Mouse (Mus musculus): ENCODE data around the gene Pacs1. TPM values are rescaled to one million over a fixed set of nuclear protein-coding genes. Genes with fewer than 3 reads are reported as not detected.
"Not testable (repeated sequence)": the region's sequence is repeated elsewhere in the genome, so short reads cannot be mapped to it uniquely, and the experiment has no call there.

Gene Pacs1
- total and polyA plus RNA-seq, 2 experiments from 2014 or later, result 49.9 to 124 TPM

- DNase-seq (ENCODE audit: low spot score), result peak; percentile 87
- Histone ChIP-seq H3K27ac (ENCODE audit: low read depth, low read length) (no peak overlapping the region), H3K4me2 (ENCODE audit: low read depth, low read length, poor library complexity, severe bottlenecking) (no peak overlapping the region), H3K9me3 (ENCODE audit: low read length) (no peaks in the 10 kb centered on the region), H3K27me3 (ENCODE audit: insufficient read depth, low read length) (no peaks in the 10 kb centered on the region), H3K4me3 (ENCODE audit: low read depth, low read length) (no peak overlapping the region), H3K4me1 (ENCODE audit: insufficient read depth, low read length) (no peaks in the 10 kb centered on the region), H3K9ac (replicated peaks; ENCODE audit: low read length, poor library complexity, severe bottlenecking) (no peak overlapping the region), H3K36me3 (ENCODE audit: insufficient read depth, low read length) (peaks cover 40% of the 10 kb centered on the region)
- peak; percentile 82 for TF ChIP-seq CTCF (IDR thresholded peaks at IDR 0.05)
- peak; percentile 23; the same call in 1 of the 2 replicates for ATAC-seq (ENCODE audit: low FRiP score)
- 41% methylated on average over 3 of the region's 3 CpGs for WGBS
These were observed 121.6 kb downstream of the Pacs1 start for GRCm38 (mm10) chr19:5151331-5151730.

- DNase-seq (ENCODE audit: low spot score), result no peak
- peaks cover 44% of the 10 kb centered on the region for H3K36me3 ChIP-seq (ENCODE audit: insufficient read depth, low read length)
- no peak overlapping the region for H3K4me2 ChIP-seq (ENCODE audit: low read depth, low read length, poor library complexity, severe bottlenecking)
These were observed 122.6 kb downstream of the Pacs1 start for GRCm38 (mm10) chr19:5150358-5150757.

GRCm38 (mm10) chr19:5149041-5149440 is 123.9 kb downstream of the Pacs1 start:
- ATAC-seq (ENCODE audit: low FRiP score); H3K4me1 ChIP-seq (ENCODE audit: insufficient read depth, low read length); DNase-seq (ENCODE audit: low spot score); H3K27me3 ChIP-seq (ENCODE audit: insufficient read depth, low read length); H3K4me2 ChIP-seq (ENCODE audit: low read depth, low read length, poor library complexity, severe bottlenecking); H3K9me3 ChIP-seq (ENCODE audit: low read length); H3K27ac ChIP-seq (ENCODE audit: low read depth, low read length); H3K9ac ChIP-seq (replicated peaks; ENCODE audit: low read length, poor library complexity, severe bottlenecking); H3K4me3 ChIP-seq (ENCODE audit: low read depth, low read length): not testable (repeated sequence)
- 75% methylated on average over 6 of the region's 6 CpGs for WGBS
- peaks cover 49% of the 10 kb centered on the region for H3K36me3 ChIP-seq (ENCODE audit: insufficient read depth, low read length)

More at GRCm38 (mm10) chr19:5150358-5150757, 122.6 kb downstream of the Pacs1 start:
- no peaks in the 10 kb centered on the region for H3K4me1 ChIP-seq (ENCODE audit: insufficient read depth, low read length)
- TF ChIP-seq CTCF (IDR thresholded peaks at IDR 0.05), result no peak
- WGBS, result 92% methylated on average over 6 of the region's 6 CpGs
- no peaks in the 10 kb centered on the region for H3K9me3 ChIP-seq (ENCODE audit: low read length)
- no peak for ATAC-seq (ENCODE audit: low FRiP score)
- no peak overlapping the region for H3K9ac ChIP-seq (replicated peaks; ENCODE audit: low read length, poor library complexity, severe bottlenecking)
- H3K27ac ChIP-seq (ENCODE audit: low read depth, low read length), result no peak overlapping the region
- no peak overlapping the region for H3K4me3 ChIP-seq (ENCODE audit: low read depth, low read length)
- H3K27me3 ChIP-seq (ENCODE audit: insufficient read depth, low read length), result no peaks in the 10 kb centered on the region

- TF ChIP-seq CTCF (IDR thresholded peaks at IDR 0.05), result peak; percentile 82
- 7% methylated on average over 2 of the region's 2 CpGs for WGBS
- Histone ChIP-seq H3K9me3 (ENCODE audit: low read length) (no peaks in the 10 kb centered on the region), H3K4me2 (ENCODE audit: low read depth, low read length, poor library complexity, severe bottlenecking) (no peak overlapping the region), H3K4me1 (ENCODE audit: insufficient read depth, low read length) (no peaks in the 10 kb centered on the region), H3K27me3 (ENCODE audit: insufficient read depth, low read length) (no peaks in the 10 kb centered on the region), H3K4me3 (ENCODE audit: low read depth, low read length) (no peak overlapping the region), H3K27ac (ENCODE audit: low read depth, low read length) (no peak overlapping the region), H3K36me3 (ENCODE audit: insufficient read depth, low read length) (peaks cover 62% of the 10 kb centered on the region), H3K9ac (replicated peaks; ENCODE audit: low read length, poor library complexity, severe bottlenecking) (no peak overlapping the region)
- peak; percentile 76 for DNase-seq (ENCODE audit: low spot score)
- 0 out of 2 replicates have a peak, but pooled peaks have one; percentile 34 for ATAC-seq (ENCODE audit: low FRiP score)
These were observed 133.3 kb downstream of the Pacs1 start for GRCm38 (mm10) chr19:5139640-5140039.

- ATAC-seq (ENCODE audit: low FRiP score) (no peak), DNase-seq (ENCODE audit: low spot score) (no peak)
- Histone ChIP-seq H3K4me2 (ENCODE audit: low read depth, low read length, poor library complexity, severe bottlenecking) (no peak overlapping the region), H3K27ac (ENCODE audit: low read depth, low read length) (no peak overlapping the region), H3K4me1 (ENCODE audit: insufficient read depth, low read length) (no peaks in the 10 kb centered on the region), H3K27me3 (ENCODE audit: insufficient read depth, low read length) (no peaks in the 10 kb centered on the region), H3K9ac (replicated peaks; ENCODE audit: low read length, poor library complexity, severe bottlenecking) (no peak overlapping the region), H3K9me3 (ENCODE audit: low read length) (no peaks in the 10 kb centered on the region), H3K4me3 (ENCODE audit: low read depth, low read length) (no peak overlapping the region), H3K36me3 (ENCODE audit: insufficient read depth, low read length) (peaks cover 27% of the 10 kb centered on the region)
- TF ChIP-seq CTCF (IDR thresholded peaks at IDR 0.05), result no peak
- WGBS, result 80% methylated on average over 4 of the region's 4 CpGs
These were observed 141.7 kb downstream of the Pacs1 start for GRCm38 (mm10) chr19:5131237-5131636.

- no peak overlapping the region for H3K27ac ChIP-seq (ENCODE audit: low read depth, low read length)
- peaks cover 20% of the 10 kb centered on the region for H3K36me3 ChIP-seq (ENCODE audit: insufficient read depth, low read length)
- no peak overlapping the region for H3K4me2 ChIP-seq (ENCODE audit: low read depth, low read length, poor library complexity, severe bottlenecking)
- ATAC-seq (ENCODE audit: low FRiP score) (no peak), DNase-seq (ENCODE audit: low spot score) (peak; percentile 25)
- no peaks in the 10 kb centered on the region for H3K4me1 ChIP-seq (ENCODE audit: insufficient read depth, low read length)
- peak; percentile 67 for TF ChIP-seq CTCF (IDR thresholded peaks at IDR 0.05)
- H3K9me3 ChIP-seq (ENCODE audit: low read length), result no peaks in the 10 kb centered on the region
- no peak overlapping the region for H3K9ac ChIP-seq (replicated peaks; ENCODE audit: low read length, poor library complexity, severe bottlenecking)
- no peaks in the 10 kb centered on the region for H3K27me3 ChIP-seq (ENCODE audit: insufficient read depth, low read length)
- WGBS, result 50% methylated on average over 1 of the region's 1 CpGs
- no peak overlapping the region for H3K4me3 ChIP-seq (ENCODE audit: low read depth, low read length)
These were observed 143.1 kb downstream of the Pacs1 start for GRCm38 (mm10) chr19:5129770-5130169.
